Mouse (Mus musculus) kidney, postnatal 10 days (tissue): ENCODE measurements around the gene Zfx.

Source experiments
- DNase-seq: peaks from one replicate; pipeline ENCODE4 v3.0.0; 2021; ENCODE audit warnings: mixed read lengths

Gene Zfx

DNA sequence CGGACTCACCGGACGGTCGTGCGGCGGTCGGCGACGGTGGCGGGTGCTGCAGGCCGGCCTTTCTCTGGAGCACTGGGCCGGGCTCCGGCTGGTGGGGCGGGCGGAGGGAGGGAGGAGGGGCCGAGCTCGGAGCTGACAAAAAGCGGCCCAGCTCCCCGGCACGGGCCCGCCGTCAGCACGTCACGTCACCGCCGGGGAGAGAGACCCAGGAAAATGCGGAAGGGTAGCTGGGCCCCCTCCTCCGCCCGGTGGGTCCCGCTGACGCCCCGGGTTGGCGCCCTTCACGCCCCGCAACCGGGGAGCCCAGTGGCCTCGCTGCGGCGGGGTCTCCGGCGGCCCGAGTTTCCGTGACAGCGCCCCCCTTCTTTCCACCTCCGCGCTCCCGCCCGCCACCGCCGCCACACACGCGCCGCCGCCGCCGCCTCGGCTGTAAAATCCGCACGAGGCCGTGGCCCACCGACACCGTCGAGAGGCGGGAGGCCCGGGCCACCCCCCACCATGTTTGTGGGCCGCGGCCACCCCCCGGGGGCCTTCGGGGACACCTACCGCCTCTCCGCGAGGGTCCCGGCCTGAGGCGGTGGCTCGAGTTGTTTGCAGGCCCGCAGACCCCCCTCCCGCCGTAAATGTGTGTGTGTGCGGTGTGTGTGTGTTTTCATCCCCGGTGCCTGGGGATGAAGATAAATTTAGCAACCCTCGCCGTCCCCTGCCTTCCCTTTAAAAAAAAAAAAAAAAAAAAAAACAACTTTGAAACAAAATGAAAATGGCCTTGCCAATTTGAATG, at the start of gene Zfx:
Zfx (minus strand) TSS at position 644 of the 781 bp plus-strand sequence.
- DNase-seq: peak; percentile 78

DNA sequence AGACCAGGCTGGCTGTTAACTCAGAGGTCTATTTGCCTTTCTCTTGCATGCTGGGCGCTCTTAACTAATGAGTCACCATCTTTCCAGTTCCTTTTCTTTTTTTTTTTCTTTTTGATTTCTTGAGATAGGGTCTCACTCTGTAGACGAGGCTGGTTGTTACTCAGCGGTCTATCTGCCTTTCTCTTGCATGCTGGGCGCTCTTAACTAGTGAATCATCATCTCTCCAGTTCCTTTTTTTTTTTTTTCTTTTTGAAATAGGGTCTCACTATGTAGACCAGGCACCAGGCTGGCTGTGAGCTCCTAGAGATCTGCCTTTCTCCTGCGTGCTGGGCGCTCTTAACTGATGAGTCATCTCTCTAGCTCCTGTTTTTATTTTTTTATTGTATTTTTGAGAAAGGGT, 45.8 kb upstream of the Zfx start:
- DNase-seq: no peak

DNA sequence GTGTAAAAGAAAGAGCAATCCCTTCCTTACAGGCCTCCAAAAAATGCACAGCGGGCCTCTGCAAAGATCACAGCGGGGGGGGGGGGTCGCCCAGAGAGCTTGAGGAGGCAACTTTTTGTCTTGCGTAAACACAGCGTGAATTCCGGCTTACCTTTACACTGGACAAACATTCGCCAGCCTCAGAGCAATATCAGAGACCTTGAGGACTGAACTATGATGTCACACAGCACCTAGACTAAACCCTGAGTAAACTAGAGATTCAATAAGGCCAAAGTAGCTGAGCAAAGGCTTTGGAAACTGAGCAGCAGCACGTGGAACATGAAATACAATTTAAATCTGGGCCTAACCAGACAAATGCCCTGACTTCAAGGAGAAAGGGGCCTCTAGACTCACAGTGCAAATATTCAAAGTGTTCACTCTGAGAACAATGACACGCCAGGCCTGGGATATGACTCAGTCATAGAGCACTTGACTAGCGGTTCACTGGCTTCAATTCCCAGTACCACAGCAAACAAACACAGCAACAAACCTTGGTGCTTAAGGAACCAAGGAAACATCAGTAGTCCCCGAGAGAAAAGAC, 28.8 kb upstream of the Zfx start:
- no peak for DNase-seq

GRCm38 (mm10) chrX:94150471-94150870, 27.0 kb upstream of the Zfx start:
- DNase-seq: no peak

- DNase-seq: no peak
Observed at GRCm38 (mm10) chrX:94142004-94142771, 18.7 kb upstream of the Zfx start.

DNA sequence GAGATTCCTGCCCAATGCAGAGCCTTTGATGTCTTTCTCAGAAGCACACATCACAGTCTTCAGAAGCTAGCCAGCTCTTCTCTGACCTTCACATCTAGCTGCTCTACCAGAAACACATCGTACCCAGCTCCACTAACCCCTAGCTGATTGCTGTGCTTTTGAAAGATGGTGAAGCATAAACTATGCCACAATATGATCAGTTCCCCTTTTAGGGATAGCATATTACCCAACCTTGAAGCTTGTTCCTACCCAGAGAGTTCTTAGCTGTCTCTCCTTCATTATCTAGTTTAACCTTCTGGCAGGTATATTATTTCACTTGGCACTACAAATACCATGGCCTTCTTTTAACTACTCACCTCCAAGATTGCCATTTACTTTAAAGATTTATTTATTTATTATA, 16.6 kb upstream of the Zfx start:
- no peak for DNase-seq

DNA sequence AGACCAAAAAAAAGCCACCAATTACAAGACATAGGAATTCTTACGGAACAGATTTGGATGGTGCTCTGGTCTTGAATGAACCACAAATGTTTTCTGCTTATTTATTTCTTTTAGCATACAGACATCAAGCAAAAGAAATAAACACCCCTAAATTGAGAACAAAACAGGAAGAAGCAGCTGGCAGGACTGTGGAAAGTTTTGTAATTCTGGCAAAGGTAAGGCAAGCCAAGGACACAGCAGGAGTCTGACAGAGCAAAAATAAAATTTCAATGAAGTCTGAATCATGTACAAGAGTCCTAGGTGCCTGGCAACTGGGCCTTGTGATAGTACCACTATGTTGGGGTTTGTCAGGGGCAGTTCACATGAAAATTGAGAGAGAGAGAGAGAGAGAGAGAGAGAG, 14.8 kb upstream of the Zfx start:
- DNase-seq: no peak

GRCm38 (mm10) chrX:94135084-94135483, 11.6 kb upstream of the Zfx start:
- no peak for DNase-seq

- DNase-seq: no peak
Observed at GRCm38 (mm10) chrX:94133551-94133950, 10.0 kb upstream of the Zfx start.

DNA sequence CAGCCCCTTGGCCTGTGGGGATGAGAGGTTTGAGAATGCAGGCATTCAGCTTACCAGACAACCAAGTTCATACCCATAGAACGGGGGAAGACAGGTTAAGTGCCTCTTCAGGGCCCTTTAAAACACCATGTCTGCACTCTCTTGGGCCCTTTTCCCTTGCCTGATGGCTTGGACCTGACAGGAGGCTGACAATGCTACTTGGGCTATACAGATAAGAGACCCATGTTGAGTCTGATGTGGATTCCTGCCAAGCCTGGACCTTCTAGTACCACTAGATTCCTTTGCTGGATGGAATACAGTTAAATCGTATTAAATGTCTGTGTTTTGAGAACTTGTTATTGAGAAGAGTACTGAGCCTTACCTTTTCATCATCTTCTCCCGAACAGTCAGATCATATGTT, 8.7 kb upstream of the Zfx start:
- DNase-seq: no peak

- DNase-seq: no peak
Observed at GRCm38 (mm10) chrX:94129712-94130111, 6.2 kb upstream of the Zfx start.

DNA sequence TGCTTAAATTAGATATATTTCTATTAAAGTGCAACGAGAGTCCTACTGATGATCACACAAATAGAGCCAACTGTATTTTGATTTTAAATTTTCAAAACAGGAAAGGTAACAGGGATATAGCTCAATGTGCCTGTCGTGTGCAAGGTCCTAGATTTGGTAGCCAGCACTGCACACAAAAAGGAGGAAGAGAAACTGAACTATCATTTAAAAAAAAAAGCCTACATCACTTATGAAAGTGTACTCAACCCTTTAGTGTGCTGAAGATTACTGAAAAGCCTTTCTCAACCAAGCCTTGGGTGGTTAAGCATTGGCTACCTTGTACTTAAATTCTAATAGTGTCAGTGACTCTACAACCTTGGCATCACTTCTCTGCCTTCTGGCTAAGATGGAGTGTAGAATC, 2.4 kb upstream of the Zfx start:
- DNase-seq: no peak

- no peak for DNase-seq
Observed at GRCm38 (mm10) chrX:94122709-94123058, 818 bp downstream of the Zfx start.

GRCm38 (mm10) chrX:94121866-94122708, 1.4 kb downstream of the Zfx start:
- peak; percentile 90 for DNase-seq

DNA sequence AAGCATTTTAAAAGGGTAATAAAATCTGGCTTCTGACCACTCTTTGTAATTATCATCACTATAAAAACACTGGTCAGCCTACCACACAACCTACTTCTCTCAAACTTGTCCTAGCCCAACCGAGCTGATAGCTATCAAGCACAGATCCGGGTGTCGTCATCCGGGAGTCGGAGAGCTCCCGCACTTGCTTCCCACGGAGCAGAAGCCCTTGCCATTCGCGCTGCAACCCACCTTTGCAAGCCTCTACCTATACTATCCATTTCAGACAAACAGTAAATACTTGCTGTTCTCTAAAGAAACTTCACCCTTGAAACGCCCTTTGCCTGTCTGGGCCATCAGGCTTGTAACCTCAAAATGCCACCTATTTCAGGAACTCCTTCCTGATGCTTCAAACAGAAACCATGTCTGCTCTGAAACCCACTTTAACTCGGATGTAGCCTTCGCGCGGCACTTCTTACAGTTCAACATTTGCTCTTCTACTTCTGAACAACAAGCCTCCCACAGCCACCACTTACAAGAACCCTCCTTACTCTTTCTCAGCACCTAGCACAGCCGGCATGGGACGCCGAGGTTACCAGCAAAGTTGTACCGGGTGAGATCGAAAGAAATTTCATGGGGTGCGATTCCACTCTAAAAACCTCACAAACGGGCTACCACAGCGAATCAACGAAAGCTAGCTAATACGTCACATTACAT, 2.2 kb downstream of the Zfx start:
- DNase-seq: peak; percentile 28

- DNase-seq: no peak
Observed at GRCm38 (mm10) chrX:94118350-94118749, 5.2 kb downstream of the Zfx start.

DNA sequence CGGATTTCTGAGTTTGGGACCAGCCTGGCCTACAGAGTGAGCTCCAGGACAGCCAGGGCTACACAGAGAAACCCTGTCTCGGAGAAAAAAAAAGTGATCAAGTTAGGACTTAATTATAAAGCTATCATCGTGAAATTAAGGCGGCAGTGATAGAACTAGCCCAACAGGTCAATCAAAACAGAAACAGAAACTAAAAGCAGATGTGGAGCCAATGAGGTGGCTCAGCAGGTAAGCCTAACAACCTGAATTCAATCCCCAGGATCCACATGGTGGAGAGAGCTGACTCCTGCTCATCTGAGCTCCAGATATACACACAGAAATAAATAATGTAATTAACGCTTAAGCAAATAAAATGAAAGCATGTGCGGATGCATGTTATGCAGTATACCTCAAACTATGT, 7.6 kb downstream of the Zfx start:
- no peak for DNase-seq

GRCm38 (mm10) chrX:94105964-94106363, 17.5 kb downstream of the Zfx start:
- DNase-seq: no peak

DNA sequence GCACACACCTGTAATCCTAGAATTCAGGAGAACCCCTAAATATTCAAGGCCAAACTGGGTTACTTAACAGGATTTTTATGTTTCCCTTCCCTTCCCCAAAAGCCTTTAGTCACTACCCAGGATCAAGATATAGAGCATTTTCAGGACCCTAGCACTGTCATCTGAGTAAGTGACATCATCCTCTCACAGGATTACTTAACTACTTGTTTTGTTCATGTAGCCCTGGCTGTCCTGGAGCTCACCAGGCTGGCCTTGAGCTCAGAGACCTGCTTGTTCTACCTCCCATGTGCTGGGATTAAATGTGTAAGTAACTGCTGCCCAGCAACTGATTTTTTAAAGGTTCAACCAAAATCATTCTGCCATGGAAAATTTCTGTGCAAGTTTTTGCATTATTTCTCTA, 20.6 kb downstream of the Zfx start:
- DNase-seq: no peak

DNA sequence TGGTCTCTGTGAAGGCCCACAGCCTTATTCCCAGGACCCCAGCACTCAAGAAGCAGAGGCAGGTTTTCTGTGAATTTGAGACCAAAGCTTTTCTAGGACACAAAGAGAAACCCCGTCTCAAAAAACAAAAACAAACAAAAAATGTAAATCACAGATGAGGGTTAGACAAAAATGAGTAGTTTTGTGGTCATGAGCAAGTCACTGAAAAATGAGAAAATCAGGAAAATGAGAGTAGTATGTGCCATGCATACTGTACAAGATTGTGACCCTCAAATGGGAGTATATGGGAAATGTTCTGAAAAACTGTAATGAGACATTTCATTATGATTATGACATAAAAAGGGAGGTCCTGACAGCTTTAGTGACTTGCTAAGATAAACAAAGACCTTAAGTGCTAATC, 22.9 kb downstream of the Zfx start:
- DNase-seq: no peak

- DNase-seq: no peak
Observed at GRCm38 (mm10) chrX:94091001-94091400, 32.5 kb downstream of the Zfx start.

DNA sequence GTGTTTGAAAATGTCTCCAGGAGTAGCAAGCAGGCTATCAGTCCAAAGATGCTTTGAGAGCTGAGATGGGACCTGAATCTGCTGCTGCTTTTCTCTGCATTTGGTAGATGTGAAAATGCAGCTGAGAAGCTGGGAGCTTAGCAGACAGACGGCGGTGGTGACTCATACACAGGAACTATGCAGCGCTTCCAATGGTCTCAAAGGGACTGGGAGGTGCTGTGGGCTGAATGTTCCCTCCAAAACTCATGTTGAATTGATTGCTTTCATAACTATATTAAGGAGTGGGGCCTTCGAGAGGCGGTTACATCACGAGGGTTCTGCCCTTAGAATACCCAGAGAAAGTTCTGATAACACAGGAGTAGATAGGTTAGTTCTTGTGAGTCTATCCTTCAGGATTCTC, 62.3 kb downstream of the Zfx start:
- peak; percentile 16 for DNase-seq

GRCm38 (mm10) chrX:94060751-94061150, 62.8 kb downstream of the Zfx start:
- DNase-seq: no peak
